21 mouse cellular contexts compared by ENCODE assay signal in the genomic region with DNA sequence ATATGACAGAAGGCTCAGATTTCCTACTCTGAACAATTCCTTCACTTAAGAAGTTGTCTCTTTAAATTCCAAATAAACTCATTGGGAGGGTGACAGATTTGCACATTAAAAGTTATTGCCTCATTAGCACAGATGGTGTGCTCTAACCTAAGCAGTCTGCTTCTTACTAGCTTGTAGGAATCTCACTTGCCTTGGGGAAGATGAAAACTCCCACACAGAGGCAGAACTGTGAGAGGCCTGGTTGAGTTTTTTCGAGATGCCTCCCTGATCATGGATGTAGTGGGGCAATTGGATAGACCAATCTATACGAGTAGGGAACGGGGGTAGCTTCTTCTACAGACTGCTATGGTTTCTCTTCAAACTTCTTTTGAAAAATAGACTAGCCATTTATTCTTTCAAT.
DNase-seq lines count a peak whose midpoint lies in the region; ATAC-seq and TF ChIP-seq lines count a peak whose summit lies in the region.
"Had no signal": no experiment of that assay in that cellular context is flagged by ENCODE, and none has a peak within 500 bp of the region (broad histone marks: within the 10 kb centered on the region; RNA-seq: fewer than 3 reads in every experiment).

No protein-coding gene starts in this region.

- no peaks in the 10 kb centered on the region for H3K9me3 ChIP-seq in forebrain, embryonic 14.5 days (replicated peaks; ENCODE audit: control insufficient read depth, low read length)
- H3K9me3 ChIP-seq in forebrain, embryonic 13.5 days (replicated peaks), result no peaks in the 10 kb centered on the region
- no peaks in the 10 kb centered on the region for H3K9me3 ChIP-seq in kidney, postnatal 0 days (replicated peaks; ENCODE audit: low read length)
- no peaks in the 10 kb centered on the region for H3K9me3 ChIP-seq in embryonic facial prominence, embryonic 10.5 days
- H3K9me3 ChIP-seq: embryonic facial prominence, embryonic 12.5 days; heart, embryonic 12.5 days; hindbrain, embryonic 15.5 days; midbrain, embryonic 10.5 days; neural tube, embryonic 13.5 days had no signal

- H3K36me3 ChIP-seq in forebrain, embryonic 14.5 days (ENCODE audit: control insufficient read depth, insufficient read depth, low read length), result no peaks in the 10 kb centered on the region
- H3K36me3 ChIP-seq in forebrain, embryonic 13.5 days (ENCODE audit: poor library complexity, severe bottlenecking), result no peaks in the 10 kb centered on the region
- no peaks in the 10 kb centered on the region for H3K36me3 ChIP-seq in kidney, postnatal 0 days (ENCODE audit: insufficient read depth, low read length)
- no peaks in the 10 kb centered on the region for H3K36me3 ChIP-seq in embryonic facial prominence, embryonic 10.5 days (replicated peaks)
- H3K36me3 ChIP-seq: embryonic facial prominence, embryonic 12.5 days; heart, embryonic 12.5 days; hindbrain, embryonic 15.5 days; midbrain, embryonic 10.5 days; neural tube, embryonic 13.5 days had no signal

- peak; percentile 12 for DNase-seq in forebrain, embryonic 14.5 days (ENCODE audit: low spot score)
- peak; percentile 47 for DNase-seq in kidney, postnatal 0 days (ENCODE audit: low spot score)
- no peak for DNase-seq in kidney, postnatal 25 days
- DNase-seq in 3T3-L1 (ENCODE audit: low read depth, low spot score), result peak; percentile 1
- DNase-seq in layer of hippocampus, adult 8-10 months (ENCODE audit: low spot score in 2 of 2), result peak; percentile 7 to 22
- no peak for DNase-seq in embryonic facial prominence, embryonic 10.5 days (ENCODE audit: low spot score)
- DNase-seq: adrenal gland, adult 8-10 months; cerebellum, adult 18-20 months; cerebellum, postnatal 36 days; kidney, adult 11 months; liver; right cerebral cortex, postnatal 4 days; thymus, adult 18-20 months had no signal

- no peak overlapping the region for H3K9ac ChIP-seq in forebrain, embryonic 14.5 days (ENCODE audit: low read length)
- no peak overlapping the region for H3K9ac ChIP-seq in forebrain, embryonic 13.5 days
- H3K9ac ChIP-seq in kidney, postnatal 0 days (ENCODE audit: low read depth, low read length), result no peak overlapping the region
- H3K9ac ChIP-seq: embryonic facial prominence, embryonic 12.5 days; heart, embryonic 12.5 days; hindbrain, embryonic 15.5 days; neural tube, embryonic 13.5 days had no signal

- H3K4me2 ChIP-seq in forebrain, embryonic 14.5 days (ENCODE audit: low read length), result no peak overlapping the region
- no peak overlapping the region for H3K4me2 ChIP-seq in forebrain, embryonic 13.5 days
- H3K4me2 ChIP-seq in kidney, postnatal 0 days (ENCODE audit: low read length), result no peak overlapping the region
- H3K4me2 ChIP-seq: embryonic facial prominence, embryonic 12.5 days; heart, embryonic 12.5 days; hindbrain, embryonic 15.5 days; neural tube, embryonic 13.5 days had no signal

- no peak for ATAC-seq in forebrain, embryonic 14.5 days
- ATAC-seq in forebrain, embryonic 13.5 days, result no peak
- no peak for ATAC-seq in kidney, postnatal 0 days (replicated peaks; ENCODE audit: low FRiP score, low read depth)
- ATAC-seq in megakaryocyte, adult 5-6 weeks (ENCODE audit: poor library complexity, severe bottlenecking), result no peak

- WGBS in forebrain, embryonic 14.5 days, result 86% methylated on average over 3 of the region's 3 CpGs
- WGBS in forebrain, embryonic 13.5 days, result 91% methylated on average over 3 of the region's 3 CpGs
- 30% methylated on average over 3 of the region's 3 CpGs for WGBS in kidney, postnatal 0 days
- WGBS in embryonic facial prominence, embryonic 10.5 days, result 89% methylated on average over 3 of the region's 3 CpGs

- H3K4me1 ChIP-seq in forebrain, embryonic 14.5 days (ENCODE audit: control insufficient read depth, insufficient read depth, low read length), result no peaks in the 10 kb centered on the region
- no peaks in the 10 kb centered on the region for H3K4me1 ChIP-seq in forebrain, embryonic 13.5 days
- no peaks in the 10 kb centered on the region for H3K4me1 ChIP-seq in kidney, postnatal 0 days (replicated peaks; ENCODE audit: insufficient read depth, low read length)
- no peaks in the 10 kb centered on the region for H3K4me1 ChIP-seq in embryonic facial prominence, embryonic 10.5 days
- H3K4me1 ChIP-seq: embryonic facial prominence, embryonic 12.5 days; heart, embryonic 12.5 days; hindbrain, embryonic 15.5 days; midbrain, embryonic 10.5 days; neural tube, embryonic 13.5 days had no signal

- no peak for TF ChIP-seq CTCF in kidney, postnatal 0 days (IDR thresholded peaks at IDR 0.05; ENCODE audit: low read depth)

- H3K4me3 ChIP-seq in forebrain, embryonic 14.5 days (ENCODE audit: low read depth, low read length), result no peak overlapping the region
- no peak overlapping the region for H3K4me3 ChIP-seq in forebrain, embryonic 13.5 days
- no peak overlapping the region for H3K4me3 ChIP-seq in kidney, postnatal 0 days (replicated peaks; ENCODE audit: low read depth, low read length)
- no peak overlapping the region for H3K4me3 ChIP-seq in embryonic facial prominence, embryonic 10.5 days
- H3K4me3 ChIP-seq: embryonic facial prominence, embryonic 12.5 days; heart, embryonic 12.5 days; hindbrain, embryonic 15.5 days; midbrain, embryonic 10.5 days; neural tube, embryonic 13.5 days had no signal

- no peak overlapping the region for H3K27ac ChIP-seq in forebrain, embryonic 14.5 days (ENCODE audit: low read depth, low read length)
- no peak overlapping the region for H3K27ac ChIP-seq in forebrain, embryonic 13.5 days
- no peak overlapping the region for H3K27ac ChIP-seq in kidney, postnatal 0 days
- H3K27ac ChIP-seq in embryonic facial prominence, embryonic 10.5 days (replicated peaks), result no peak overlapping the region
- H3K27ac ChIP-seq: embryonic facial prominence, embryonic 12.5 days; hindbrain, embryonic 15.5 days; midbrain, embryonic 10.5 days; neural tube, embryonic 13.5 days had no signal

- no peaks in the 10 kb centered on the region for H3K27me3 ChIP-seq in forebrain, embryonic 14.5 days (replicated peaks; ENCODE audit: control insufficient read depth, insufficient read depth, low read length)
- H3K27me3 ChIP-seq in forebrain, embryonic 13.5 days, result no peaks in the 10 kb centered on the region
- H3K27me3 ChIP-seq in kidney, postnatal 0 days (ENCODE audit: insufficient read depth, low read length), result no peaks in the 10 kb centered on the region
- H3K27me3 ChIP-seq in embryonic facial prominence, embryonic 10.5 days (replicated peaks; ENCODE audit: low read depth, poor library complexity, severe bottlenecking), result no peaks in the 10 kb centered on the region
- H3K27me3 ChIP-seq: CH12.LX; embryonic facial prominence, embryonic 12.5 days; heart, embryonic 12.5 days; hindbrain, embryonic 15.5 days; neural tube, embryonic 13.5 days had no signal

Comparison
In these comparisons a context has a peak if more than half of its experiments do, and no peak if none do; other contexts are left out.
1. DNase-seq: peak in forebrain, embryonic 14.5 days (single experiment), kidney, postnatal 0 days (single experiment), 3T3-L1 (single experiment) and layer of hippocampus, adult 8-10 months (2 of 2); none in kidney, postnatal 25 days (0 of 2) and embryonic facial prominence, embryonic 10.5 days (single experiment).